11 mouse cellular contexts compared by ENCODE assay signal in the genomic region with DNA sequence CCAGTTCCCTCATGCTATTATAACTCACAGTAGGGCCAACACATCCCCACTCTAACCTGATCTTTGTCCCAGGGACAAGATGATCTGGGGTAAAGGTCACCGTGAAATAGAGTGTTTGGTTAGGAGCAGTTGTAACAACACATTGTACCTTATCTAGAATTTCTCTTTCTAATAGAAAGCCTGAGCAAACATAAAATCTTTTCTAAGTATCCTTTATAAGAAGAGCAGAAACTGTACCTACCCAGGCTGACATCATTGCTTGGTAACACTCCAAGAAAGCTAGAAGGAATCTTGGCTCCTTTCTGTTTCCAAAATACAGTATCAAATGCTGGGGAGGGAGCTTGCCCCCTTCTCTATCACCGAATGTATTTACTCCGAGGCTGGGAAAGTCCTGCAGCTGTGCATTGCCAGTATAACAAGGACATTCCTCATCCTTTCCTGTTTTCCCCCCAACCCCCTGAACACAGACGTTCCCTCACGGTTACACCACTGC.
DNase-seq lines count a peak whose midpoint lies in the region; ATAC-seq and TF ChIP-seq lines count a peak whose summit lies in the region.
"Had no signal": no experiment of that assay in that cellular context is flagged by ENCODE, and none has a peak within 500 bp of the region (broad histone marks: within the 10 kb centered on the region; RNA-seq: fewer than 3 reads in every experiment).

No protein-coding gene starts in this region.

- peak; percentile 28 to 40 for DNase-seq in left cerebral cortex, adult 18-20 months (ENCODE audit: low spot score in 2 of 2)
- no peak for DNase-seq in left cerebral cortex, postnatal 4 days
- peak; percentile 59 to 62 for DNase-seq in heart, postnatal 10 days
- DNase-seq in urinary bladder, postnatal 14 days (ENCODE audit: low spot score), result no peak
- DNase-seq: layer of hippocampus, postnatal 36 days had no signal

- H3K9ac ChIP-seq in stomach, embryonic 14.5 days (replicated peaks; ENCODE audit: low read depth, low read length), result no peak overlapping the region
- H3K9ac ChIP-seq: kidney, embryonic 15.5 days had no signal

- peaks cover 4% of the 10 kb centered on the region; the same call in 1 of the 2 replicates for H3K4me1 ChIP-seq in cortical plate, adult 2 months (ENCODE audit: control insufficient read depth, insufficient read depth, low read length)
- peaks cover 7% of the 10 kb centered on the region; the same call in 1 of the 2 replicates for H3K4me1 ChIP-seq in stomach, embryonic 14.5 days (ENCODE audit: control insufficient read depth, insufficient read depth, low read length)
- H3K4me1 ChIP-seq: kidney, embryonic 15.5 days had no signal

- no peak overlapping the region for H3K4me3 ChIP-seq in cortical plate, adult 2 months (ENCODE audit: insufficient read depth, low read length)
- no peak overlapping the region for H3K4me3 ChIP-seq in stomach, embryonic 14.5 days (ENCODE audit: low read depth, low read length)
- H3K4me3 ChIP-seq: kidney, embryonic 15.5 days had no signal

- intact Hi-C loops in left cerebral cortex, postnatal 4 days (cut with DNase I), result no loop called here
- intact Hi-C loops in heart, postnatal 10 days (cut with DNase I), result no loop called here

- no peaks in the 10 kb centered on the region for H3K27me3 ChIP-seq in stomach, embryonic 14.5 days (ENCODE audit: control insufficient read depth, insufficient read depth, low read length)

- ATAC-seq in stomach, embryonic 14.5 days (ENCODE audit: insufficient number of reproducible peaks, insufficient read depth, low FRiP score, low read depth), result peak; percentile 56; the same call in 1 of the 2 replicates
- ATAC-seq in CD4-positive, CD25-positive, alpha-beta regulatory T cell, adult 4 months, result no peak
- ATAC-seq in megakaryocyte, adult 5-6 weeks (ENCODE audit: poor library complexity, severe bottlenecking), result no peak
- ATAC-seq: forebrain, embryonic 16.5 days had no signal

- peak overlapping the region; percentile 79 for H3K27ac ChIP-seq in cortical plate, adult 2 months (ENCODE audit: insufficient read depth, low read length)
- peak overlapping the region; percentile 33; the same call in 1 of the 2 replicates for H3K27ac ChIP-seq in stomach, embryonic 14.5 days (ENCODE audit: low read length)
- H3K27ac ChIP-seq: kidney, embryonic 15.5 days had no signal

- H3K36me3 ChIP-seq in stomach, embryonic 14.5 days (ENCODE audit: control insufficient read depth, insufficient read depth, low read length), result no peaks in the 10 kb centered on the region
- H3K36me3 ChIP-seq: kidney, embryonic 15.5 days had no signal

- H3K4me2 ChIP-seq in stomach, embryonic 14.5 days (replicated peaks; ENCODE audit: low read depth, low read length), result no peak overlapping the region
- H3K4me2 ChIP-seq: kidney, embryonic 15.5 days had no signal

- WGBS in stomach, embryonic 14.5 days, result 29% methylated on average over 5 of the region's 5 CpGs

- H3K9me3 ChIP-seq in stomach, embryonic 14.5 days (ENCODE audit: control insufficient read depth, low read depth, low read length), result no peaks in the 10 kb centered on the region
- H3K9me3 ChIP-seq: kidney, embryonic 15.5 days had no signal

- no peak for TF ChIP-seq CTCF in cortical plate, adult 2 months (IDR thresholded peaks at IDR 0.05; ENCODE audit: extremely low read depth, insufficient read depth, low read length)

- no peak for TF ChIP-seq POLR2A in cortical plate, adult 2 months (IDR thresholded peaks at IDR 0.05; ENCODE audit: extremely low read depth, insufficient read depth, low read length)

Comparison
In these comparisons a context has a peak if more than half of its experiments do, and no peak if none do; other contexts are left out.
1. DNase-seq: peak in left cerebral cortex, adult 18-20 months (2 of 2) and heart, postnatal 10 days (2 of 2); none in left cerebral cortex, postnatal 4 days (single experiment) and urinary bladder, postnatal 14 days (single experiment).